Mouse (Mus musculus) fat pad, adult 2 months (tissue): ENCODE results near the gene Cldn16.
"Not testable (repeated sequence)": the region's sequence is repeated elsewhere in the genome, so short reads cannot be mapped to it uniquely, and the experiment has no call there.

ENCODE experiments used
- DNase-seq: peaks from one replicate; pipeline ENCODE4 v3.0.0-alpha.2; 2011; ENCODE audit warnings: low read depth, low spot score; ENCODE audit errors: extremely low read depth

The Cldn16 gene

DNA sequence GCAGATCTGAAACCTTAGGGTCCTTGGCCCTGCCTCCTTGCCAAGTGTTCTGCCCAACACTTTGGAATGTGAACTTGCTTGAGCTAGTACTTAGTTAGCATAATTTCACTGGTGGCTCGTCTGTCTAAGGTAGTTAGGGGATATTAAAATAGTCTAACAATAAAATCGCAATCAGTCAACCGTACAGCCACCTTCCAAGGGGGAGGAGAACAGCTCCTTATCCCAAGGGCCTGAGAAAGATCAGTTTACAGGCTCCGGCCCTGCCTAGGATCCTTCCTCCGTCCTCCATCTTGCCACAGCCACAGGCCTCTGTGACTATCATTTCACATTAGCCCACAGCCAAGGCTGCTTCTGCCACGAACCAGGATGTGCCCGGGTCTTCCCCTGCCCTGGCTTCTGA lies at the start of gene Cldn16:
Gene Cldn16, plus strand, starts transcription at position 301 of the 400 bp plus-strand sequence.
- no peak for DNase-seq

DNA sequence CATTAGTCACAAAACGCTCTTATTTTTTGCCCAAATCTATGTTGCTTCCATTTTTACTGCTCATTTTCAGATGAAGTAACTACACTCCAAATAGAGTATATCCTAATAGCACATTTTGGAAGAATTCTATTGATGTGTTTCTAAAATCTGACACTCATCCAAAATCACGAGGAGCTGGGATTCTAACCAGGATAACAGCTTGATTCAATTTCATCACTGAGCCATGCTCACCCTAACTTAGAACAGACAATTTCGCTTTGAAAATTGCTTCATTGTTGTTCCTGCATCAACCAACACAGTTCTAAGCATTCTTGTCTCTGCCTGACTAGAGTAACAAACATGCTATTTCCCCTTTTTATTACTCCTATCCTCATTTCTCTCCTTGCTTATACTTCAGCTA lies 44.3 kb upstream of the Cldn16 start:
- DNase-seq, result no peak

DNA sequence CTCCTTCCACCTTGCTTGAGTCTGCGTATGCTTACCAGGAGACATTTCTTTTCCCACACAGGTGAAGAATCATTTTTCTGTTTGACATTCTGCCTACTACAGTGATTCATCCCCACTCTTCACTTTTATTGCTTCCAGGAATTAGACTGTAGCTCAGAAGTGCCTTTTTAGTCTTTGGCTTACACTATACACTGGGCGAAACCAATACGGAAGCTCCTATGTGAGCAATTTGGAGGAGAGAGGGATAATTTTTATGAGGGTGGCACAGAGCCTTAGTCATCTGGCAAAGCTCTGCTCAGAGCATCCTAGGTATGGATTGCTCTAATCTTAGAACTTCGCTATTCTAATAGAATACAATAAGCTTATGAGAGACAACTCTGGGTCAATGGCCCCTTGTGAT lies 40.9 kb upstream of the Cldn16 start:
- DNase-seq, result no peak

DNA sequence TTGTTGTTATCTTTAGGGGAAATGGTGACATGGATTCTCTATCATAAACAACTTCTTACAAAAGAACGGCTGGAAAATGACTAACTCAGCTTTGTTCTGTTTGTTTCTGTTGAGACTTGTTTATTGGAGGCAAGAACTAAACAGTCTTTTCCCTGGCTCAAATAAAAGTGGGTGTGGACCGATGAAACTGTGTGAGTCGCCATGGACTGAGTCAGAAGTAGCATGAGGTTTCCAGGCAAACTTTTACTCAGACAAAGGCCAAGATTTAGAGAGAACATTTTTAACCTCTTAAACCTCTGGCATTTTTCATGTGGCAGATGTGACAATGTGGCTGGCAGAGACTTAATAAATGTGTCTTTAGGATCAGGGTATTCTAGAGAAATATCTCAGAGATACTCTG lies 32.7 kb upstream of the Cldn16 start:
- DNase-seq, result no peak

DNA sequence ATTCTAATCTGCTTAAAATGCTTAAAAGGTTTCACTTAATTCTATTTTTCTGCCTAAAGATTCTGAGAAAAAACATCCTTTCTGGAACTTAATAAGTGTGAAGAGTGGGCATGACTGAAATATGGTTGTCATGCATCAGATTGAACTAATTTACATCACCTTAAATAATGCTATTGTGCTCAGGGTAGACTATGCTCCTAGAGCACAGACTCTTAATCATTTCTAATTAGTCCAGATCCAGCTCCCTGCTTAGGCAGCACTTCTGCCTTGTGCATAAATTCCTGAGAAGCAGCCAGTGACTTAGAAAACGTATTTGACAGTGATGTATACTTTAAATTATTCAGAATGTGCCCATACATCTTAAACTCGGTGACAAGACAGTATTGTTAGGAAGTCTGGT lies 29.4 kb upstream of the Cldn16 start:
- DNase-seq, result no peak

DNA sequence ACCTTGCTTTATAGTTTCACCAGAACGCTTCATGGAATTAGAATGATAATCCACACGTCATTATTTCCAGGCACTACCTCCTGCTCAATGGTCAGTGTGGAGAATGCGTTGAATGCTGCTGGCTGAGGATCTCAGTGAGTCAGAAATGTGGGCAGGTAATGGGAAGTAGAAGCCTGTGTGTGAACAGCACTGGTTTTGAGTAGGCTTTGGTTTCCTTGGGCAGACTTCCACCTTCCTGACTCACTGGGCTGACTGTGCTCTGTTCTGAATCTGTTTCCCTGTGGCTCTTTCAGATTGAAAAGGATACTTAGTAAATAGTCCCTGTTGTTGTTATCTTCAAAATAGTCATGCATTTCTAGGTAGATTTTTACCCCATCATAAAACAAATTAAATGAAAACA lies 22.9 kb upstream of the Cldn16 start:
- DNase-seq, result no peak

DNA sequence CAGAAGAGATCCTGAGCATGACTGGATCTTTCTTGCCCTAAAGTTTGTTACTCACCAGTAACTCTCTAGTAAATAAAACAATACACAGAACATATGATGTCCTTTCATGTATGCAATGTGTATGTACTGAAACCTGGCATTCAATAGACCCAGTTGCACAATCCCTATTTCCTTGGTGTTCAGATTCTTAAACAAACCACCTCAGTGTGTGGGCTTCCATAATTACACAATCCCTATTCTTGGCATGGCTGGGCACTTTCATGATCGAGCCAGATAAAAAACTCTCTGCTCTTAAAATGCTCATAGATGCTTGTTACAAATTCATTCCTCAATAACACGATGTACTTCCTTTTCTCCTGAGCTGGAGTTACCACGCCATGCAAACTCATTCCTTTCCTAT lies 21.8 kb upstream of the Cldn16 start:
- peak; percentile 91 for DNase-seq

DNA sequence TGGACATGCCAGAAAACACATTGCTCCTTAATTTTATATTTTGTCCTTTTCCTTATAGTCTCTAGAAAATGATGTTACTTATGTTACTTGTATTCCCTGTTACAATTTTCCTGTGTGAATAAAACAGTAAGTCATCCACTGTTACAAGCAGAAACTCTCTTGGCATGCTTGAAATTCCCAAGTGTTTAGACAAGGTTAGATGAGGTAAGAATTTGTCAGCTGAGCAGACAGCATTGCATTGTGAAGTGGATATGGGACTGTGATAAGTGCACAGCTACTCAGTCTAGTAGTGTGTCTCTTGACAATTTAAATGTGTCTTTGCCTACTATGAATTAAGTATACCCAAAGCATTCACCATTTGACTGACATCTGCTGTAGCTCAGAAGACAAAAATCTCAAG lies 18.1 kb upstream of the Cldn16 start:
- DNase-seq, result no peak

DNA sequence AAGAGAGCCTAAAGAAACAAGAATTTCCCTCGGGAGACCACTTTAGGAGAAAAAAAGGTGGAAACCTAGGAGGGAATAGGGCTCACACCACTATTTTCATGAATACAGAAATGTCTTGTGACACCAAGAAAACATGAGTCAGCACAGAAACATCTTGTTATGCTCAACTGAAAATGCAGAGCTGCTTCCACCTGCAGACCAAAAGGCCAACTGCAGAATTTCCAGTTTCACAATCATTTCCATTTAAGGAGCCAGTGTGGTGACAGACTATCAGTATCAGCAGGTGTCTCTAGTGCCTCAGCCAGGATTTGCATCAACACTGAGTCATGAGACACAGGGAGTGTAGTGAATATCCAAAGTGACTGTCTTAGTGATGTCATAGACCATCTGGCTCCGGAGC lies 15.3 kb upstream of the Cldn16 start:
- DNase-seq, result peak; percentile 76

DNA sequence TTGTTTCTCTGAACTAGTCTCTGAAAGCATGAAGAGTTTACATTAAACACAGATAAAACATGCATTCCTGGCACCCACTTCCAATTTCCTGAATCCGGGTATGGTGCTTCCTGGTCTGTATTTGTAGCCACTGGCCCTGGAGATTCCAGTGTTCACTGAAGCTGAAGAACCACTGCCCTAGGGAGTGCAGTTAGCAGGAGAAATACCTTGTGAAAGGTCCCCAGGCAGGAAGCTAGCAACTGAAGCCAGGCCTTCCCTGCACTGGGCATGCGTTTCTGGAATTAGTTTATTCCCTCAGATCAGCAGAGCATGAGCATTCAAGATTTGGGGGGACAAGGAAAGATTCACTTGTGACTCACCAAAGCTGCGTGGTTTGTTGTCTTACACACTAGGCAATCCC lies 8.8 kb upstream of the Cldn16 start:
- no peak for DNase-seq

DNA sequence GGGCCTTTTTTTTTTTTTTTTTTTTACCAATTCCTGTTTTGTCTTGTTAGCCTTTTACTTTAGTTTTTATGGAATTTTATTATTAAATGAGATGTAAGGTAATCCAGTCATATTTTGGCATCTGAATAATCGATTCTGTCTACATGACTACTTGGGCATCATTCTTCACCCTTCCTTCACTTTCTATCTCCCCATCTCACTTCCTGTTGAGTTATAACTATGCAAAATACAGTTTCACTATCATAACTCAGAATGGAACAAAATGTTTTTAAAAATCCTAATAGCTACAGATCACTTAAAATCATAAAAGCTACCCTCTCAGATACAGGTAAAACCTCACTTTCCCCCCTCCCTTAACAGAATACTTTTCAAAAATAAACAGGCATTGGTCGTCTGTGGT lies 6.8 kb upstream of the Cldn16 start:
- no peak for DNase-seq

DNA sequence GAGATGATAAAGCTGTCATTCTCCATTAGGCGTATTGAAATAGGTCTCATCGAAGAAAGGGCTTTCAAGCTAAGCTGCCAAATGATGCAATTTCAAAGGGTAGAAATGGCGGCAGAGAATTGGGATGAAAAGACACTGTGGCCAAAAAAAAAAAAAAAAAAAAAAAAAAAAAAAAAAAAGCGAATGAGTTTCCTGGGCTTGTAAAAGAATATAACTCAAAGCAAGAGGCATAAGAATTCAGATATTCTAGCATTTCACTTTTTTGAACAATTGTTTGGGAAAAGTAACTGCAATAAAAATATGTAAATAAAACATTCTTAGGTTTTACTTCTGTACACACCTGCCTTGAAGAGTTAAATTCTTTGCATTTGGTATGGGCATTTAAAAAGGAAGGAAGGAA lies 3.6 kb downstream of the Cldn16 start:
- no peak for DNase-seq

DNA sequence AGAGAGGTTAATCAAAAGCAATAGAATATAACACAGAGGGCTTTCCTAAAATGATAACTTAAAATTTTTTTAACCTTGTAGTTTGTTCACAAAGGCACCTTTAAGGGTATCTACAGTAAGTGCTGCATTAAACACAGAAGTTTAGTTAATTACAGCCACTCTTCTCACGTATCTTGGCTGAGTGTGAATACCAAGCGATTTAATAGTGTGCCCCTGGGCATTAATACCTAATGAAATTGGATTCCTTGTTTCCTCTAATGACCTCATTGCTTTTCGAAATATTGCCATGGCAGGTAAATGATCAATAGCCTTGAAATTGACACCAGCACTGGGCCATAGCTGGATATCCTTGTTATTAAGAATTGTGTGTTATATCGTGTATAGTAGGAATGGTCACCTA lies 8.3 kb downstream of the Cldn16 start:
- no peak for DNase-seq

DNA sequence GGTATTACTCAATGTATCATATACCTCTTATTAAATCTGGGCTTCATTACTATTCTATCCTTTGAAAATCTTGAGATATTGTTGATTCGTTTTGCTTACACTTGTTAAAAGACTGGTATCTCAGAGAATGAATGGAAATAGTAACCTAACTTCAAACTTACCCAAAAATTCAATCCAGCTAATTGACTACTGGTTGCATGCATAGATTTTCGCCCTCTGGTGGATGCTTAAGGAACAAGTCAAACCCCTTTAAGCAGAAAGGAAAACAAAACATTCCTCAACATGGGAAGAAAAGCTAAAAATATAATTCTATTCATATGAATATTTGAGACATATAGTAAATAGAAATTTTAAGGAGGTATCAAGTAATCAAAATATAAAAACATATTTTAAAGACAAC lies 32.8 kb downstream of the Cldn16 start:
- no peak for DNase-seq

DNA sequence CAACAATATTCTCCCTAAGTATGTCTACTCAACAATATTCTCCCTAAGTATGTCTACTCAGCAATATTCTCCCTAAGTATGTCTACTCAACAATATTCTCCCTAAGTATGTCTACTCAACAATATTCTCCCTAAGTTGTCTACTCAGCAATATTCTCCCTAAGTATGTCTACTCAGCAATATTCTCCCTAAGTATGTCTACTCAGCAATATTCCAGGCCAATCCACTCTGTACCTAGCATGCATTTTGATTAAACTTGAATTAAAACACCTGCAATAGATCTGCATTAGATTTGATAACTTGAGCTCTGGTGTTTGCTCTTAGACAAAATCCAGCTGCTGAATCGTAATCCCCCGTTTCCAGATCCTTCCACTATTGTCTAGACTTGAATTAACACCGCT lies 36.8 kb downstream of the Cldn16 start:
- DNase-seq, result not testable (repeated sequence)

DNA sequence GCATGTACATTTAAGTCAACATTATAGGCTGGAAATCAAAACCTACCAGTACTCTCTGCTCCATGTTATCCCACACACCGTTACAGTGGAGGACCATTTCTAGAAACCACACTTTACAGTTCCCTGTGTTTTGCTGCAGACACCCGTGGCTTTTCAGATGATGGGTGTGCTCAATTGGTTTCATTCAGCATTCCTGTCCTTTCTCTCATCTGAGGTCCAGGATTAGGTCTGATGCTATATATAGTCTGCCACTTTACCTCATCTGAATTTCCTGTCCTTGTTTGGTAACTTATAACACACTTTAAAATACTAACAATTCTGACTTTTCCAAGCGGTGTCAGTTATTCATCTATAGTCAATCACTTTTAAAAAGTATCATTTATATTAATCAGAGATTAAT lies 37.8 kb downstream of the Cldn16 start:
- no peak for DNase-seq

DNA sequence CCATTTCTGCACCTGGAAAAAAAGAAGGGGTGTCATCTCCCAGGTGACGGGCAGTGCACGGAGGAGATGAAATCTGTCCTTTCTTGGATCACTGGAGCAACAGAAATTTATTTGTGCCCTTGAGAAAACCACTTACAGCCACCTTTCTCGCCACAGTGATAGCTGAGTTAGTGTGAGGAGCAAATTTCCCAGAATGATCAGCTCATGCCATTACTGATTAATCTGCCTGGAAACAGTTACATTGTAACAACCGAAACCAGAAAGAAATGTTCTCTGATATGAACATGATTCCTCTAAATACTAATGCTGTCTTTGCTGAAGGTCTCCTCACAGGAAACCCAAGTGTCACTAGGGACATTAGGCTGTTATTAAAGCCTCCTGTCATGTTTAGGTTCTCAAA lies 42.0 kb downstream of the Cldn16 start:
- no peak for DNase-seq

DNA sequence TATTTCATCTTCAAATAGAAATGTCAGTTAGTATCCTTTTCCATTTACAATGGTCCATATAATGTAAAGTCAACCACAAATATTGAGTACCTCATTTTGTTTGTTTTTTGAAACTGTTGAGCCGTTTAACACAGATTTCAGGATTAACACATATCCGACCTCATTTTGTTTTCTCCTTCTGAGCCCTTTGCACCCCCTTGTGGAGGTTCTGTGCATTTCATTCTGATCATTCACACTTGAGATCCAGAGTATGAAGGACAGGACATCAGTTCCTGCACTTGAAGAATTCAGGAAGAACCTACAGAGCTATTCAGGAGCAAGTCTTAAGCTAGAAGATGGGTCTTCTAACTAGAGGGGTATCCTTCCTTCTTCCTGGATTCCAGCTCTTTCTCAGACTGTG lies 56.7 kb downstream of the Cldn16 start:
- no peak for DNase-seq

DNA sequence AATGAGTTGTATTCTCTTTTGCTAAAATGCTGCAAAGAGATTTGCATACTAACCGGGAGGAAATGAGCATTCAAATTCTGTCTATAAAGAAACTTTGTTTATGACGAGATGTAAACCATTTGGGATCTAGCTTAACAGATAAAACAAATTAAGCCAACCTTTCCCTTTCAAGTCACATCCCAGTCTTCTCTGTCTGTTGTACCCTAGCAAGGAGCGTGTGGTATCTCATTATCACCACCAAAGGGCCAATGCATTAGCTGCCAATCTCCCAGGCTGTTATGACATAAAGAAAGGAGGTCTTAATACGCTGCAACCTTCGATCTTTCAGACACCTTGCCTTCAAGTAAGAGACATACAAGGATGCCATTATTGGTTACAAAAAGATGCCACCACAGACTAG lies 62.9 kb downstream of the Cldn16 start:
- DNase-seq, result no peak

DNA sequence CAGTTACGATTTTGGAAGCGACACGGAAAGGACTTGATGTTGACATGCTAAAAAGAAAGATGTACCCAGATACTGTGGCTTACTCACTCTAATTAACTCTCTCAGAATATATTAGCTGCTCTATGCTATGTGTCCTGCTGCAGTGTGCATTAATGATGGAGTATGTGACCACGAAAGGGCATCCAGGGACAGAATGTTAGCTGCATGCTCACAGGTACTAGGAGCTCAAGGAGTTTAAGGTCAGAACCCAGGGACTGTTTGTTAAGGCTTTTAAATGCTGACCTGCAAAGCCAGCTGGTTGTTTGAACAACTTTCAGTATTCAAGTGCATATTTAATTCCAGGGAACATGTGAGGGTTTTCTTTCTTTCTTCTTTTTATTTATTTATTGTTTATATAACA lies 63.7 kb downstream of the Cldn16 start, which contains the start of gene Tmem207:
Gene Tmem207, minus strand, starts transcription at position 101 of the 400 bp plus-strand sequence.
- no peak for DNase-seq

DNA sequence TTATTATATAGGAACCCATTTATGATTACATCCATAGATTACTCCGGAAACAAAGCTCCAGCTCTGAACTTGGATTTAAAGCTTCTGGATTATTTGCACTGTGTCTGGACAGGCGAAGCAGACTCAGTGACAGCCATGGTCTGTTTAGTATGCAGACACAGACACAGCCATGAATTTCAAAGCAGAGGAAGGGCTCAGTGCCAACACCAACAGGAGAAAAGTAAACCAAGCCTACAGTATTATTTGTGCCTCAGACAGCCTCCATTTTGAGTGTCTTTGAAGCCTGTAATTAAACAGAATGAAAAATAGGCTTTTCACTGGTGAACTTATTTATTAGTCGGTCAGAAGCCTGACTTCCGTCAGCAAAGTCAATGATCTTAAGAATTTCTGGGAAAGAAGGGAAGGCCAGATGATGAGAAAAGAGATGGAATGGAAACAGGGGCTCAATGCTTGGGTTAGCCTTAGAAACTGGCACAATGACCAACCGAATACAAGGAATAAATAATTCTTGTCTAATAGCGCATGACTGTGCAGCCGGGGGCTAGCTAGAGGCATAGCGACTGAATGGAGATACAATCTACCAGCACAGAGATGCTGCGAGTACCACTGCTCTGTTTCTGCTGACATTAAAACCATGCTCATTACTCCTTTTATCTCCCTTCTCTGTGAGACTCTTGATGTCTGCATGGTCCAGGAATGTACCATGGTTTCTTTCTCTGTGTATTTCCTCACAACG lies 65.2 kb downstream of the Cldn16 start:
- DNase-seq, result no peak

DNA sequence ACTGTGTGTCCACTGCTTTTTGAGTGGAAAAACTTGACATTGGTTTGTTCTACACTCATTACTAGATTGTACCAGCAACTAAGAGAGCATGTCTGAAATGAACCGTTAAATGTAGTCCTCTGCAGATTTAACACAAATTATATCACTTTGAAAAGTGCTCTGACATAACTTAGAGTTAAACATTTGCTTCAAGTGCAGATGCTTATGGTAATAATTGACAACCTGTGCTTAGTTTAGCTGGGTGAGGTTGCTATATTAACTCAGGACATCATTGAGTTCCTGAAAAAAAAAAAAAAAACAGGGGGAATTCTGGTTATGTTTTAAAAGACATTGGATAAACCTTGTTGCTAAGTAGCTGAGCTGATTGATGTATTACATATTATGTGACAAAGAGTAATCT lies 67.5 kb downstream of the Cldn16 start:
- DNase-seq, result no peak

DNA sequence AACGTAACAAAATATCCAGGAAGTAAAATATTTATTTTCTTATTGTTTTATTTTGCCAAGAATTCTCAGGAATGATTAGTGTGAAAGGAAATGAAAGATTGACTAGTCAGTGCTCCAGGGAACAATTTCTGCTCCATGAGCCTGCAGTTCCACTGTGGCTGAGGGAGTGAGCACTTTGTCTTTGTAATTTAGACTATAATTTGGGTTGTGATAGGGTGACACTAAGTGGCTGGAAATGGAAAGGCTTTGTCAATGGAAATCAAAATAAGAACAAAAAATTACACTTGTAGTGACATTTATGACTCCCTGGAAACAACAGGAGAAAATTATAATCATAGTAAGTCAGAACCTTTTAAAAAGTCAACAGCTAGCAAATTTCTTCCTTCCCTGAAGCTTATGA lies 69.4 kb downstream of the Cldn16 start:
- no peak for DNase-seq
